Mouse (Mus musculus): Measurements from ENCODE around the gene Ulk4.

GRCm38 (mm10) chr9:121079388-121080088 is 197.5 kb downstream of the Ulk4 start:
- TF ChIP-seq CTCF (conservative IDR thresholded peaks at IDR 0.05; ENCODE audit: low read length) (no peak), NANOG (IDR thresholded peaks at IDR 0.05; ENCODE audit: borderline replicate concordance, low read length) (no peak)

Data from E14TG2a.4 (cell line).